Mouse (Mus musculus): ENCODE data around the gene Dusp12. TPM values are rescaled to one million over a fixed set of nuclear protein-coding genes. Genes with fewer than 3 reads are reported as not detected.

Dusp12 gene
- total and polyA plus RNA-seq, 2 experiments from 2014 or later: 37.4 to 41.0 TPM

DNA sequence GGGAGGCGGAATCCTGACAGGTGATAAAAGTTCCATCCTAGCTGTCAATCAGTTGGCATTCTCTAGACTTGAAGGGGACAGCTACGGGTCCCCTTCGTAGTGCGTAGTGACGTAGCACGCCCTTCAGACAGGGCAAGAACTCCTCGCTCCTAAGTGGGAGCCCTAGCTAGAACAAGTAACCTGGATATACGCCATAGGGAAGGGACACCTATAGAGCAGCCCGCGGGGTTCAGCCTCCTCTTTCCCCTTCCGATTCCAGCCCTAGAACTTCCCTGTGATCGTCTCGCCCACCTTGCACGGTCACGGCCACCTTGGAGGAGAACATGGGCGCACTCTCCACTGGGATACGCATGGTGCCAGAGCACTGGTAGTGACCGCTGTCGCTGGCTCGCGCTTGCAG is 23.0 kb upstream of the Dusp12 start:
- ATAC-seq (peak; percentile 69), DNase-seq (peak; percentile 8)
- Histone ChIP-seq H3K4me3 (ENCODE audit: low read depth, low read length) (peak overlapping the region; percentile 56), H3K36me3 (ENCODE audit: insufficient read depth) (no peaks in the 10 kb centered on the region), H3K4me2 (ENCODE audit: low read depth) (peak overlapping the region; percentile 95), H3K4me1 (ENCODE audit: insufficient read depth) (no peaks in the 10 kb centered on the region; the same call in 1 of the 2 replicates), H3K27ac (ENCODE audit: low read depth, low read length) (no peak overlapping the region), H3K9ac (peak overlapping the region; percentile 58), H3K27me3 (ENCODE audit: insufficient read depth, low read length) (peaks cover 23% of the 10 kb centered on the region), H3K9me3 (ENCODE audit: low read length) (no peaks in the 10 kb centered on the region)
- WGBS: 5% methylated on average over 21 of the region's 21 CpGs
- no peak for TF ChIP-seq CTCF (IDR thresholded peaks at IDR 0.05; ENCODE audit: low read depth)

DNA sequence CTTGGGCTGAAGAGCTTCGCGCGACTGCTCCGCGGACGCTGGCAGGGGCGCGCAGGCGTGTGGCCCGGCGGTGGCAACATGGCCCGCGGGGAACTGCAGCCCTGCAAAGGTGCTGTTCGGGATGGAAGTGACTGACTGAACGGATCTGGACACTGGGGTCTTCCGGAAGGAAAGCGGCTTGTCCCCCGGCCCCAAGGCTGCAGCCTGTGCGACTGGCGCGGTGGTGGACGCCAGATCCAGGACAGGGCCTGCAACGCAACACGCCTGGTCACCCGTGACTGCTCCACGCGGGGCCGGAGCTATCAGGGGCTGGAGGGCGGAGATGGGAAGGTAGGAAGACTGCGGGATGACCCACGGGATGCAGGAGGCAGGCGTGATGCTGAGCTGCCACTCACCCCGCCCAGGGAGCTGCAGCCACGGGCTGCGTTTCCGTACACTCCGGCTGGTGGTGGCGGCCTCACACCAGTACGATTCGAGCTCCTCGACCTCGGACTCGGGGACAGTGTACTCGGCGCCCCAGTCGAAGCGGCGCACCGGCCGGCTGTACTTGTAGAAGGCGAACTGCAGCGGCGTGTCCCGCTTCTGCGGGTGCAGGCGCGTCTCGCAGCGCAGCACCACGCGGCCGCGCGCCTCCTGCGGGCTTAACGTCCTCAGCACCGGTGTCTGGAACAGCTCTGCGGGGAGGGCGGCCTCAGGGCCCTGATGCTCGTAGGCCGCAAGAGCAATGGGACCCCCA is 22.3 kb upstream of the Dusp12 start:
- no peak; the same call in 1 of the 2 replicates for TF ChIP-seq CTCF (IDR thresholded peaks at IDR 0.05; ENCODE audit: low read depth)
- WGBS: 2% methylated on average over 71 of the region's 71 CpGs
- Histone ChIP-seq H3K4me3 (ENCODE audit: low read depth, low read length) (peak overlapping the region; percentile 56), H3K9me3 (ENCODE audit: low read length) (no peaks in the 10 kb centered on the region), H3K9ac (peak overlapping the region; percentile 58), H3K4me2 (ENCODE audit: low read depth) (peak overlapping the region; percentile 95), H3K36me3 (ENCODE audit: insufficient read depth) (no peaks in the 10 kb centered on the region), H3K27me3 (ENCODE audit: insufficient read depth, low read length) (peaks cover 23% of the 10 kb centered on the region), H3K27ac (ENCODE audit: low read depth, low read length) (no peak overlapping the region), H3K4me1 (ENCODE audit: insufficient read depth) (no peaks in the 10 kb centered on the region; the same call in 1 of the 2 replicates)
- DNase-seq (peak; percentile 71), ATAC-seq (peak; percentile 90)

DNA sequence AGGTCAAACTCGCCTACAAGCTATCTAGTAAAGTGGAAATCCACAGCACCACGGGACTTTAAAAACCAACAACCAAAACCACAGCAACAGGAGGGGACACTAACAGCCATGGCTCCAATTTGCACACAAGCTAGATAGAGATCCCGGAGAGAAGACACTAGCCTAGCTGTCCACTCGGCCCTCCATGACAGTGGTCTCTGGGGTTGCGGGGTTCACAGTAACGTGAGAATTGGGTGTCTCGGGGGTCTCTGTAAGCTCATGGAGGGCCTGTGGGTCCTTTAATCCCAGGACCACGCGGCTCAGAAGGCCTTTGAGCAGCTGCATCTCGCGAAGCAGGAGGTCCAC is 21.7 kb upstream of the Dusp12 start:
- 19% methylated on average over 11 of the region's 11 CpGs for WGBS
- no peaks in the 10 kb centered on the region; the same call in 1 of the 2 replicates for H3K4me1 ChIP-seq (ENCODE audit: insufficient read depth)
- H3K27ac ChIP-seq (ENCODE audit: low read depth, low read length): no peak overlapping the region
- peak overlapping the region; percentile 56 for H3K4me3 ChIP-seq (ENCODE audit: low read depth, low read length)
- no peak for TF ChIP-seq CTCF (IDR thresholded peaks at IDR 0.05; ENCODE audit: low read depth)
- peaks cover 23% of the 10 kb centered on the region for H3K27me3 ChIP-seq (ENCODE audit: insufficient read depth, low read length)
- DNase-seq: peak; percentile 30
- peak overlapping the region; percentile 95 for H3K4me2 ChIP-seq (ENCODE audit: low read depth)
- H3K36me3 ChIP-seq (ENCODE audit: insufficient read depth): no peaks in the 10 kb centered on the region
- ATAC-seq: no peak
- peak overlapping the region; percentile 58; the same call in 1 of the 2 replicates for H3K9ac ChIP-seq
- no peaks in the 10 kb centered on the region for H3K9me3 ChIP-seq (ENCODE audit: low read length)

DNA sequence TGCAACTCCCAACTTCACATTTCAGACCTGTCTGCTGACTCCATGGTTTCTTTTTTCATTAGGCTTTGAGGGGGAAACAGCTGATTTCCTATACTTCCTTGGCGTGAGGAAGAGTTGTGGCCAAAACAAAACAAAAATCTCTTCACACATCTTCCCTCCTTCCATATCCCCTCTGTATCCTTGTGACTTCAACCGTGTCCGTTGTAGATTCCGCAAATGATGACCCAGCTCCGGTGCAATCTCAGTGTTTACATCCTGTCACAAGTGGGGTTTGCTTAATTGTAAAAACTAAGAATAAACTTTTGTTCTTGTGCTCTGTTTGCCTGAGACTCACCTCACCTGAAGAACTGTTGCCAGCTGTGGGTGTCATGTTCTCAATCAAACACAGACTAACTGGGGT is 18.1 kb upstream of the Dusp12 start:
- Histone ChIP-seq H3K9ac (no peak overlapping the region), H3K4me2 (ENCODE audit: low read depth) (no peak overlapping the region), H3K27ac (ENCODE audit: low read depth, low read length) (no peak overlapping the region), H3K36me3 (ENCODE audit: insufficient read depth) (no peaks in the 10 kb centered on the region), H3K27me3 (ENCODE audit: insufficient read depth, low read length) (peaks cover 7% of the 10 kb centered on the region), H3K4me3 (ENCODE audit: low read depth, low read length) (no peak overlapping the region), H3K4me1 (ENCODE audit: insufficient read depth) (no peaks in the 10 kb centered on the region; the same call in 1 of the 2 replicates), H3K9me3 (ENCODE audit: low read length) (no peaks in the 10 kb centered on the region)
- no peak for DNase-seq
- WGBS: 78% methylated on average over 5 of the region's 5 CpGs
- ATAC-seq: no peak
- TF ChIP-seq CTCF (IDR thresholded peaks at IDR 0.05; ENCODE audit: low read depth): no peak

DNA sequence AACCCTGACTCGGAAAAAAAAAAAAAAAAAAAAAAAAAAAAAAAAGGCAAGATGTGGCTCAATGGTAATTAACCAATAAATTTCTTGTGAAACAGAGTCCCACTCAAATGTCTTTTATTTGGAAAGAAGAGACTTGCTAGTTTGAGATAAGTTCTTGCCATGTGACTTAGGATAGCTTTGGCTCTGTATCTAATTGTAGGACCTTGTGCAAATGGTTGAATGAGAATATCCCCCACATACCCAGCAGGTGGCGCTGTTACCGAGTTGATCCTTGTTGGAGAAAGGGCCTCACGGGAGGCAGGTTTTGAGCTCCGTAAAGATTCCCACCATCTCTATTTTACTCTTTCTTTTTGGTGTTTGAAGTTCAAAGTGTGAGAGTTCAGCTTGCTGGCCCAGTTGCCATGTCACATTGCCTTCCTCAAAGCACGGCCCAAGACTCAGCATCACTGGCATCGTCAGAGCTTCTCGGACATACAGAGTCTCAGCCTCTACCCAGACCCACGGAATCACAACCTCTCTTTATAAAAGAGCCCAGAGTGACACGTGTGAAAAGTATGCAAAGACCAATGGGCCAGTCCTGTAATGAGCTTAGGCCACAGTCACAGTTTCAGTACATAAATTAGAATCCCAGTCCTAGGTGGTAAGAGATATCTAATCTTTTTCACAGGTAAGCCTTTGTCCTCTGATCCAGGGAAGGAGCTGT is 16.3 kb upstream of the Dusp12 start:
- Histone ChIP-seq H3K9ac (no peak overlapping the region), H3K4me2 (ENCODE audit: low read depth) (0 out of 2 replicates have a peak overlapping the region, but pooled peaks have one; percentile 21)

DNA sequence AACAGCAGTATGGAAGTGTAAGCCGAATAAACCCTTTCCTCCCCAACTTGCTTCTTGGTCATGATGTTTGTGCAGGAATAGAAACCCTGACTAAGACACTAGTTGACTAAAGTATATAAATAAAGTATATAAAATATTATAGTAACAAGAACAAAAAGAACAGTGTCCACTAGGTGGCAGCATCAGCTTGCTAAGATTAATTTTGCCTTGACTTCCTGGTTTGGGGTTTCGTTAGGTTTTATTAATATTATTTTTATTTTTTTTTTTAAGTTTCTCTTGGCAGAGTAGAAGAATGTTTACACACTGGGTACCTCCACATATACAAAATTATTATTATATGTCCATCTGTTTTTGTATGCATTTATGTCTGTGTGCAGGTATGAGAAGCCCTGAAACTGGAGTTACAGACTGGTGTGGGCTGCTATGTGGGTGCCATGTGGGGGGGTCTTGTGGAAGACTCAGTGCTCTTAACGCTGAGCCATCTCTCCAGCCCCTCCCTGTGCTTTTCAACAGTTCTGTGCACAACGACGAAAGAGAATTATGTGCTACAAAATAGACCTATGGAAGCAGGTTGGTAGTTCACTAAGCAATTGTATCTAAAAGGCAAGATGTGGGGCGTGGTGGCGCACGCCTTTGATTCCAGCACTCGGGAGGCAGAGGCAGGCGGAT is 15.6 kb upstream of the Dusp12 start:
- Histone ChIP-seq H3K36me3 (ENCODE audit: insufficient read depth) (no peaks in the 10 kb centered on the region), H3K27ac (ENCODE audit: low read depth, low read length) (no peak overlapping the region), H3K4me1 (ENCODE audit: insufficient read depth) (no peaks in the 10 kb centered on the region), H3K9me3 (ENCODE audit: low read length) (no peaks in the 10 kb centered on the region), H3K27me3 (ENCODE audit: insufficient read depth, low read length) (no peaks in the 10 kb centered on the region), H3K9ac (no peak overlapping the region), H3K4me3 (ENCODE audit: low read depth, low read length) (no peak overlapping the region), H3K4me2 (ENCODE audit: low read depth) (no peak overlapping the region)
- TF ChIP-seq CTCF (IDR thresholded peaks at IDR 0.05; ENCODE audit: low read depth): peak; percentile 60
- DNase-seq (peak; percentile 84), ATAC-seq (peak; percentile 27; the same call in 1 of the 2 replicates)
- WGBS: 34% methylated on average over 10 of the region's 10 CpGs

More for the DNA sequence above, 16.3 kb upstream of the Dusp12 start:
- no peaks in the 10 kb centered on the region for H3K36me3 ChIP-seq (ENCODE audit: insufficient read depth)
- no peaks in the 10 kb centered on the region for H3K4me1 ChIP-seq (ENCODE audit: insufficient read depth)
- WGBS: 29% methylated on average over 10 of the region's 10 CpGs
- ATAC-seq (peak; percentile 80), DNase-seq (peak; percentile 91)
- no peak overlapping the region for H3K4me3 ChIP-seq (ENCODE audit: low read depth, low read length)
- H3K27ac ChIP-seq (ENCODE audit: low read depth, low read length): no peak overlapping the region
- H3K27me3 ChIP-seq (ENCODE audit: insufficient read depth, low read length): no peaks in the 10 kb centered on the region
- no peaks in the 10 kb centered on the region for H3K9me3 ChIP-seq (ENCODE audit: low read length)
- peak; percentile 85 for TF ChIP-seq CTCF (IDR thresholded peaks at IDR 0.05; ENCODE audit: low read depth)

Data from forebrain, postnatal 0 days (tissue).